ENCODE assay signal across 13 mouse cellular contexts in genomic region chr5:107252435-107252834, GRCm38 (mm10). TPM values are rescaled to one million over a fixed set of nuclear protein-coding genes. Genes with fewer than 3 reads are reported as not detected.
DNase-seq lines count a peak whose midpoint lies in the region; ATAC-seq and TF ChIP-seq lines count a peak whose summit lies in the region.
"Had no signal": no experiment of that assay in that cellular context is flagged by ENCODE, and none has a peak within 500 bp of the region (broad histone marks: within the 10 kb centered on the region; RNA-seq: fewer than 3 reads in every experiment).

No protein-coding gene starts in this region.

- H3K27me3 ChIP-seq in heart, adult 2 months (ENCODE audit: control insufficient read depth, insufficient read depth, low read length) = no peaks in the 10 kb centered on the region
- H3K27me3 ChIP-seq in liver, embryonic 11.5 days (replicated peaks; ENCODE audit: control insufficient read depth, insufficient read depth, low read length) = no peaks in the 10 kb centered on the region
- no peaks in the 10 kb centered on the region for H3K27me3 ChIP-seq in embryonic facial prominence, embryonic 14.5 days (replicated peaks; ENCODE audit: control insufficient read depth, insufficient read depth, low read length)
- H3K27me3 ChIP-seq in liver, postnatal 0 days (ENCODE audit: insufficient read depth, low read length) = no peaks in the 10 kb centered on the region
- H3K27me3 ChIP-seq in thymus, adult 2 months (ENCODE audit: control insufficient read depth, insufficient read depth, low read length) = no peaks in the 10 kb centered on the region
- H3K27me3 ChIP-seq: embryonic facial prominence, embryonic 15.5 days had no signal

- H3K79me2 ChIP-seq in heart, adult 2 months (replicated peaks; ENCODE audit: control insufficient read depth, insufficient read depth, low read length) = peaks cover 6% of the 10 kb centered on the region

- TF ChIP-seq POLR2A in heart, adult 2 months (IDR thresholded peaks at IDR 0.05; ENCODE audit: insufficient read depth, low read depth, low read length) = no peak
- no peak for TF ChIP-seq POLR2A in thymus, adult 2 months (IDR thresholded peaks at IDR 0.05; ENCODE audit: control insufficient read depth, extremely low read depth, insufficient read depth, low read length, poor library complexity)

- H3K9me3 ChIP-seq in liver, embryonic 11.5 days (ENCODE audit: control insufficient read depth, low read length) = no peaks in the 10 kb centered on the region
- H3K9me3 ChIP-seq in embryonic facial prominence, embryonic 14.5 days (ENCODE audit: control insufficient read depth, low read length) = peaks cover 12% of the 10 kb centered on the region
- H3K9me3 ChIP-seq in liver, postnatal 0 days (ENCODE audit: low read length) = no peaks in the 10 kb centered on the region

- intact Hi-C loops in heart, adult 2 months (cut with DNase I) = no loop called here

- H3K4me3 ChIP-seq in heart, adult 2 months = no peak overlapping the region
- H3K4me3 ChIP-seq in liver, embryonic 11.5 days (ENCODE audit: low read depth, low read length) = no peak overlapping the region
- H3K4me3 ChIP-seq in embryonic facial prominence, embryonic 14.5 days (ENCODE audit: low read depth, low read length) = no peak overlapping the region
- no peak overlapping the region for H3K4me3 ChIP-seq in liver, postnatal 0 days (ENCODE audit: low read depth, low read length)
- no peak overlapping the region for H3K4me3 ChIP-seq in thymus, adult 2 months (ENCODE audit: control insufficient read depth, insufficient read depth, low read length)
- H3K4me3 ChIP-seq: embryonic facial prominence, embryonic 15.5 days; hindbrain, embryonic 13.5 days; midbrain, embryonic 12.5 days had no signal

- peaks cover 7% of the 10 kb centered on the region; the same call in 1 of the 2 replicates for H3K4me1 ChIP-seq in heart, adult 2 months (ENCODE audit: control insufficient read depth, insufficient read depth, low read length)
- peaks cover 32% of the 10 kb centered on the region for H3K4me1 ChIP-seq in liver, embryonic 11.5 days (replicated peaks; ENCODE audit: control insufficient read depth, insufficient read depth, low read length)
- peaks cover 23% of the 10 kb centered on the region for H3K4me1 ChIP-seq in embryonic facial prominence, embryonic 14.5 days (ENCODE audit: control insufficient read depth, insufficient read depth, low read length)
- H3K4me1 ChIP-seq in liver, postnatal 0 days (ENCODE audit: insufficient read depth) = peaks cover 13% of the 10 kb centered on the region
- no peaks in the 10 kb centered on the region for H3K4me1 ChIP-seq in thymus, adult 2 months (replicated peaks; ENCODE audit: control insufficient read depth, insufficient read depth, low read length)

- no peak overlapping the region for H3K9ac ChIP-seq in heart, adult 2 months (ENCODE audit: low read depth, low read length)
- H3K9ac ChIP-seq in liver, embryonic 11.5 days (ENCODE audit: low read depth, low read length) = no peak overlapping the region
- no peak overlapping the region for H3K9ac ChIP-seq in embryonic facial prominence, embryonic 14.5 days (ENCODE audit: low read depth, low read length)
- H3K9ac ChIP-seq in liver, postnatal 0 days (replicated peaks) = no peak overlapping the region
- H3K9ac ChIP-seq: embryonic facial prominence, embryonic 15.5 days; hindbrain, embryonic 13.5 days; midbrain, embryonic 12.5 days had no signal

- peak overlapping the region; percentile 31 for H3K4me2 ChIP-seq in liver, embryonic 11.5 days
- H3K4me2 ChIP-seq in embryonic facial prominence, embryonic 14.5 days (ENCODE audit: low read depth, low read length) = no peak overlapping the region
- H3K4me2 ChIP-seq in liver, postnatal 0 days (ENCODE audit: low read depth, low read length) = no peak overlapping the region
- H3K4me2 ChIP-seq: embryonic facial prominence, embryonic 15.5 days; hindbrain, embryonic 13.5 days; midbrain, embryonic 12.5 days had no signal

- peak; percentile 83 for ATAC-seq in liver, embryonic 11.5 days (replicated peaks; ENCODE audit: low FRiP score)
- ATAC-seq in embryonic facial prominence, embryonic 14.5 days (ENCODE audit: low read depth) = no peak
- ATAC-seq in liver, postnatal 0 days = peak; percentile 55

- H3K36me3 ChIP-seq in heart, adult 2 months (ENCODE audit: control insufficient read depth, insufficient read depth, low read length) = peaks cover 7% of the 10 kb centered on the region
- peaks cover 2% of the 10 kb centered on the region; the same call in 1 of the 2 replicates for H3K36me3 ChIP-seq in liver, embryonic 11.5 days (ENCODE audit: control insufficient read depth, insufficient read depth, low read length)
- peaks cover 14% of the 10 kb centered on the region; the same call in 1 of the 2 replicates for H3K36me3 ChIP-seq in embryonic facial prominence, embryonic 14.5 days (ENCODE audit: control insufficient read depth, insufficient read depth, low read length)
- no peaks in the 10 kb centered on the region for H3K36me3 ChIP-seq in liver, postnatal 0 days (replicated peaks; ENCODE audit: insufficient read depth, low read length)
- no peaks in the 10 kb centered on the region for H3K36me3 ChIP-seq in thymus, adult 2 months (ENCODE audit: control insufficient read depth, insufficient read depth, low read length)
- H3K36me3 ChIP-seq: hindbrain, embryonic 13.5 days; midbrain, embryonic 12.5 days had no signal

- no peak for TF ChIP-seq EP300 in heart, adult 2 months (IDR thresholded peaks at IDR 0.05; ENCODE audit: insufficient read depth, low read depth, low read length)
- peak; percentile 77 for TF ChIP-seq EP300 in liver, postnatal 0 days (IDR thresholded peaks at IDR 0.05; ENCODE audit: low read depth)

- 50% methylated on average over 1 of the region's 1 CpGs for WGBS in heart, adult 2 months
- WGBS in liver, embryonic 11.5 days = 20% methylated on average over 1 of the region's 1 CpGs
- 14% methylated on average over 1 of the region's 1 CpGs for WGBS in embryonic facial prominence, embryonic 14.5 days
- 61% methylated on average over 1 of the region's 1 CpGs for WGBS in liver, postnatal 0 days (ENCODE audit: insufficient replicate concordance)
- 100% methylated on average over 1 of the region's 1 CpGs for WGBS in thymus, adult 2 months

- no peak for TF ChIP-seq CTCF in heart, adult 2 months (IDR thresholded peaks at IDR 0.05)
- no peak for TF ChIP-seq CTCF in liver, postnatal 0 days (IDR thresholded peaks at IDR 0.05; ENCODE audit: low read depth)
- TF ChIP-seq CTCF in thymus, adult 2 months (IDR thresholded peaks at IDR 0.05; ENCODE audit: borderline replicate concordance, control insufficient read depth, extremely low read depth, insufficient read depth, low read length, poor library complexity) = no peak

- no peak for DNase-seq in heart, adult 2 months
- no peak for DNase-seq in heart, adult 8-10 months (ENCODE audit: low spot score)
- DNase-seq in liver, embryonic 11.5 days (ENCODE audit: low spot score) = no peak
- no peak for DNase-seq in liver
- DNase-seq in embryonic facial prominence, embryonic 14.5 days (ENCODE audit: low spot score) = no peak
- DNase-seq in liver, postnatal 0 days = no peak
- DNase-seq in thymus, adult 2 months = no peak
- no peak for DNase-seq in Muller cell, postnatal 12 days (ENCODE audit: inconsistent ontology term)
- DNase-seq: B cell, adult 2 months; thymus, postnatal 14 days had no signal

- peak overlapping the region; percentile 29; the same call in 1 of the 2 replicates for H3K27ac ChIP-seq in heart, adult 2 months
- H3K27ac ChIP-seq in liver, embryonic 11.5 days (ENCODE audit: low read depth, low read length) = peak overlapping the region; percentile 59; the same call in 1 of the 2 replicates
- H3K27ac ChIP-seq in embryonic facial prominence, embryonic 14.5 days (replicated peaks; ENCODE audit: low read depth, low read length) = 0 out of 2 replicates have a peak overlapping the region, but pooled peaks have one; percentile 45
- H3K27ac ChIP-seq in liver, postnatal 0 days (ENCODE audit: low read depth) = peak overlapping the region; percentile 29; the same call in 1 of the 2 replicates
- H3K27ac ChIP-seq in thymus, adult 2 months (ENCODE audit: control insufficient read depth, insufficient read depth, low read length) = no peak overlapping the region
- H3K27ac ChIP-seq: embryonic facial prominence, embryonic 15.5 days; hindbrain, embryonic 13.5 days; midbrain, embryonic 12.5 days had no signal

RNA-seq across cellular contexts. Expression of gene Tgfbr3, which starts 37.0 kb away (rescaled TPM):
- total RNA-seq in heart, adult 2 months (2021) = 10 to 100 TPM; 41.2 to 47.6 TPM
- 27.2 and 32.6 TPM in 2 replicates for polyA plus RNA-seq in heart, adult 2 months (2012; rRNA removed)
- total RNA-seq in heart, adult 8-10 months (2022) = 10 to 100 TPM; 38.5 to 48.2 (median 44.6) TPM
- 38.2 and 39.7 TPM in 2 replicates for polyA plus RNA-seq in liver, embryonic 11.5 days (2014; fragmentation: Nextera tagmentation; extraction: Ambion mirVana)
- polyA plus RNA-seq in embryonic facial prominence, embryonic 14.5 days (2014; fragmentation: Nextera tagmentation; extraction: Ambion mirVana) = 35.6 and 36.5 TPM in 2 replicates
- 3.8 and 4.4 TPM in 2 replicates for polyA plus RNA-seq in liver, postnatal 0 days (2015; fragmentation: Nextera tagmentation; extraction: Ambion mirVana)
- polyA plus RNA-seq in thymus, adult 2 months (2012; rRNA removed) = 20.7 and 23.9 TPM in 2 replicates
